Mouse (Mus musculus) gonadal fat pad, adult 2 months (tissue): ENCODE measurements around the gene Actl11. TPM values are rescaled to one million over a fixed set of nuclear protein-coding genes. Genes with fewer than 3 reads are reported as not detected.

Source experiments
- DNase-seq: peaks from one replicate; pipeline ENCODE4 v3.0.0-alpha.2; 2012; ENCODE audit warnings: low read depth
- polyA plus RNA-seq: library from polyadenylated mRNA; depleted of rRNA; stranded (reverse); fragments of >200 nt; gene quantifications from 2 replicates; pipeline ENCODE4 v1.2.3, GENCODE M21; 2012; rRNA removed

Gene Actl11
- polyA plus RNA-seq, 1 experiment, result 2.3 TPM

- DNase-seq, result no peak
Observed at GRCm38 (mm10) chr9:107961881-107962280, 33.6 kb downstream of the Actl11 start.

DNA sequence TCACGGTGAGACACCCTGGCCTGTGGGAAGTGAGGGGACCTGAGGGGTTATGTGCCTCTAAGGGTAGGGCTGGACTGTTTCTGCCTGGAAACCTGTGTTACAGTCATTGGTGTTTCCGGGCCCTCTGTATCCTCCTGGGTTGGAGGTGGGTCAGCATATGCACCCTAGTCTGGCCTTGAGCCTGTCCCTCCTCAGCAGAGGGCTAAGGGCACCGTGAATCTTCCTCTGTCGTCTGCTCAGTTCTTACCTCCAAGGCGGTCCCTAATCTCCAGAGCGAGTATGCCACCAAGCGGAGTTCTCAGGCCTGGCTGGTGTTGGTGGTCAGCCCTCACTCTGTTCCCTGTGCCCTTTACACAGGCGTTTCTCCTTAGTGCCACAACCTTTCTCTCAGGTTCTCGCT lies 34.6 kb downstream of the Actl11 start:
- DNase-seq, result no peak

DNA sequence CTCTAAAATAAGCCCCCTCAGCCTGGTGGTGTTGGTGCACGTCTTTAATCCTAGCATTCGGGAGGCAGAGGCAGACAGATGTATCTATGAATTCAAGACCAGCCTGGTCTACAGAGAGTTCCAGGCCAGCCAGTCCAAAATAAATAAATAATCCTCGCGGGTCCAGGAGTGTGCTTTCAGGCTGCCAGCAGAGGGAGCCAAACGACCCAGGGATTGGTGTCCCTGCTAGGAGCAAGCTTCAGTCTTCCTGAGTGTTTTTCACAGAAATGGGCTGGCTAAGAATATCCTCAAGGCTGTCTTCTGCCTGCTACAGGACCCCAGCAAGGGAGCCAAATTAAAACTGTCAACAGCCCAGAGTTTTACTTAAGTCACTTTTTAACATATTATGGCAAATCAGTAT lies 35.4 kb downstream of the Actl11 start:
- no peak for DNase-seq

DNA sequence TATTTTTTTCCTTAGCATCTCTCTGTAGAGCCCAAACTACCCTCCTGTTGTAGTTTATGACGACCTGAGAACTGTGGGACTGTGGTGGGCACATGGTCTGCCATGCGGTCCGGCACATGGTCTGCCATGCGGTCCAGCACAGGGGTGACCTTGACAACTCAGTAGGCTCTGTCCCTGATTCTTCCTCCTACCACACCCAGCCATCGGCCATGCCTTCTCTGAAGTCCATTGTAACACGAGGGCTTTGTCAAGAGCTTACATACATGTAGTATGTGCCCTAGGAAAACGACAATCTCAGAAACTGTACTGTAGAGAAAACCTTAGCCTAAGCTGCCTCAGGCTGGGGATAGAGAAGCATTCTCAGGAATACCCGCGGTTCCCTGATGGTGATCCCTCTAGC lies 36.4 kb downstream of the Actl11 start:
- no peak for DNase-seq

- DNase-seq, result no peak
Observed at GRCm38 (mm10) chr9:107966676-107967075, 38.4 kb downstream of the Actl11 start.

GRCm38 (mm10) chr9:107967437-107967836 lies 39.2 kb downstream of the Actl11 start:
- DNase-seq, result no peak

DNA sequence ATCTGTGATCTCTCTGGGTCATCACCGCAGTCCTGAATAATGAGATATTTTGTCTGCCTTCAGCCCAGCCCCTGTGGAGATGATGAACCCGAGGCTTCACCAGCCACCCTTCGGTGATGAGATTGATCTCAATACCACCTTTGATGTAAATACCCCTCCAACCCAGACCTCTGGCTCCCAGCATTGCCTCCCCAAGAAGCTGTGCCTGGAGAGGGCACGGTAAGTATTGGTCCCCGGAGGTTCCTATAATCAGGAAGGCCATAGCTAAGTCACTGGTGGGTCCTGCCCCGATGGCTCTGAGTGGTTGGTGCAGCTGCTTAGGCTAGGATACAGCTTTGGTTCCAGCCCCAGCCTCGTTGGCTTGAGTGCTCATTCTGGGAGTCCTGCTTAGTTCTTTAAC lies 40.3 kb downstream of the Actl11 start:
- DNase-seq, result no peak

GRCm38 (mm10) chr9:107970311-107970710 lies 42.0 kb downstream of the Actl11 start:
- no peak for DNase-seq

DNA sequence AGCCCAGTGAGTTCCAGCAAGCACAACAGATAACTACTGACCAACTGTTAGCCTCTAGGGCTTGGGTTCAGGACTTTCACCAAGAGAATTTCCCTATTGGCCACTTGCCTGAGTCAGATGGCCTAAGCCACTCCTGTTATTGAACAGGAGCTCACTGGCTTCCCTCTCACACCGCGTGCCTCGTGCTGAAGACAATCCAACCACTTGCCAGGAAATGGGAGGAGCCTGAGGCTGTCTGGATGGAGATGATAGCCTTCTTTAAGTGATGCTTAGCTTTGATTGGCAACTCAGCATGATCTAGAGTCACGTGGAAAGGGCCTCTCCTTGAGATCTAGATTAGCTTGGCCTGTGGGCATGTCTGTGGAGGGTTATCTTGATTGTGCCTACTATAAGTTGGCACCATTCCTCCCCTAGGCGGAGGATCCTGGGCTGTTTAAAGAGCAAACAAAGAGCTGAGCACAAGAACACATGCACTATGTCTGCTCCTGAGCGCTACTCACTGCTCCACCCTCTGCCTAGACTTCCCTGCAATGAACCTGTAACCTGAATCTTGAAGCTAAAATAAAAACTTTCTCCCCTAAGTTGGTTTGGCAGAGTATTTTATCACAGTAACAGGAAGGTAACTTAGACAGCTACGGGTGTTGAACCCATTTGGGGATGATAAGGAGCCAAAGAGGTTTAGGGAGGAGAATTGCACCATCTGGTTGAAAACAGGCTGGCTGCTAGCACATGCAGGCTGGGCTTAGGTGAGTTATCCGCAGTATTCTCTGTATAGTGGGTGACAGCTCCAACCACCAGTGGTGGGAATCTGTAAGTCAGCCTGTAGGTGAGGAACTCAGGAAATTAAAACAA lies 43.6 kb downstream of the Actl11 start:
- DNase-seq, result no peak

DNA sequence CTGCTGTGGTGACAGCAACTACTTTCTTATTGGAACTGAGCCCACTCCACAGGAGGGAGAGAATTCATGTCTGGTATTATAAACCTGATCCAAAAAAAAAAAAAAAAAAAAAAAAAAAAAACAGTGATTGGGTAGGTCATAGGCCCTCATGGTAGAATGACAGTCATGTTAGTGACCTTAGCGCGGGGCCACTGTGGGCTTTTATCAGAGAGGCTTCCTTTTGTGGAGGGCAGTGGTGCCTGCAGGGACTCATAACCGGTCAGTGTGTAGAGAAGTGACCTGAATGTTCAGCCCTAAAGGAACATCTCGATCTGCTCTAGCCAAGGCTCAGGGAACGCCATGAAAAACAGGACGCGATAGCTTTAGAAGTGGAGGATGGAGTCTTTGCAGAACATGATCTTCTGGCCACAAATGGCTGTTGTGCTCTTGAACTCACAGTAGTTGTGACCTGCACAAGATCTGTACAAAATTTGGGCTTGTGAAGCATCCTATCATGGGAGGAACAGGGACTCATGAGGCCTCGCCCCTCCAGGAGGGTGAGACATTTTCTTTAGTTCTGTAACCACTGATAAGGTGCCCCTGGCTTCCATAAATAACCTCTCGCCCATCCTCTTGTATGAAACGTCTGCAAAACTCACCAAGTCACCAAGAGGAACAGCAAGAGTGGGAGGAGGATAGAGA lies 46.4 kb downstream of the Actl11 start:
- no peak for DNase-seq

DNA sequence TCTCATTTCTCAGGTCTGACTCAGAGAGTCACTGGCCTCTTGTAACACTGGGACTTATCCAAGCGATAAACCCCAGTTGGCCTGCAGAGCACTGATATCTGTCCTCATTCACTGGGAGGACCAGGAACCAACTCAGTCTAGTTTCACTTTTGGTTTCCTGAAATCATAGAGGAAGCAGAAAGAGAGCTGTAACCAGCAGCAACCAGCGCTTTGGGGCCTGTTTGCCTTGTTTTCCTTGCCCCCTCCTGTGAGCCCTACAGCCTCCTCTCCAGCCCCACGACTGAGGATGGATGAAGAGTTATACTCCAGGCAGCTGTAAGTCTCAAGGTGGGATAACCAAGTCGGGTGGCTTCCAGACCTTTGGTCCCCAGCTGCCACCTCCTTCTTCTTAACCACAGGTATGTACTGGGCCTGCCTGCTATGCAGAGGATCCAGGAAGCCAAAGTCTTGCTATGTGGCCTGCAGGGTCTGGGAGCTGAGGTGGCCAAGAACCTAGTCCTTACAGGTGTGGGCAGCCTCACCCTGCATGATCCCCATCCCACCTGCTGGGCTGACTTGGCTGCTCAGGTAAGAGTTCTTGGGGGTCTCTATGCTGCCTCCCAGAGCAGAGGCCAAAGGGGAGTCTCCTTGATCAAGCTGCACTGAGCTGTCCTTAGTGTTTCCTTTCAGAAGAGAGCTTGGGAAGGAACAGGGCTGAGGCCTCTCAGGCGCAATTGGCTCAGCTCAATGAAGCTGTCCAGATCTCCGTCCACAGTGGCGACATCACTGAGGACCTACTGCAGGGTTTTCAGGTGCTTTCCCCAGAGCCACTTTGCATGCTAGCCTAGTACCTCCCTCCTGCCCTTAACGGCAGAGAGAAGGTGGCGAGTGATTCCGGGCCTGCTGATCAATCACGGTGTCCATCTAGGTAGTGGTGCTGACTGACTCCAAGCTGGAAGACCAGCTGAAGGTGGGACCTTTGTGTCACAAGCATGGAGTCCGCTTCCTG lies 47.4 kb downstream of the Actl11 start, which contains the start of gene Uba7:
TSS of gene Uba7 (plus strand) at position 107 of the 988 bp plus-strand sequence.
- no peak for DNase-seq

- no peak for DNase-seq
Observed at GRCm38 (mm10) chr9:107978815-107979214, 50.5 kb downstream of the Actl11 start.

Other genes starting within 250 kb of the Actl11 start
- 0.24 TPM in 1 of 2 replicates, not detected in the other for gene Gnat1, start 248.8 kb upstream of the Actl11 start, polyA plus RNA-seq
- gene Sema3f, start 218.0 kb upstream of the Actl11 start, polyA plus RNA-seq, result 59.8 and 64.0 TPM in 2 replicates
- 59.3 and 73.5 TPM in 2 replicates for gene Rbm5, start 157.5 kb upstream of the Actl11 start, polyA plus RNA-seq
- gene Rbm6, start 55.2 kb upstream of the Actl11 start, polyA plus RNA-seq, result 19.0 and 20.9 TPM in 2 replicates
- gene Mon1a, start 40.3 kb upstream of the Actl11 start, polyA plus RNA-seq, result 24.5 and 26.2 TPM in 2 replicates
- 34.3 and 40.2 TPM in 2 replicates for gene Mst1r, start 21.6 kb upstream of the Actl11 start, polyA plus RNA-seq
- gene Camkv, start 7.2 kb downstream of the Actl11 start, polyA plus RNA-seq, result 0.84 and 0.92 TPM in 2 replicates
- gene Traip, start 21.7 kb downstream of the Actl11 start, polyA plus RNA-seq, result 0.81 and 1.2 TPM in 2 replicates
- gene Uba7, start 47.0 kb downstream of the Actl11 start, polyA plus RNA-seq, result 43.3 and 65.1 TPM in 2 replicates
- 0.84 and 1.0 TPM in 2 replicates for gene Gm20661, start 54.6 kb downstream of the Actl11 start, polyA plus RNA-seq
- 16.2 and 20.8 TPM in 2 replicates for gene Inka1, start 57.4 kb downstream of the Actl11 start, polyA plus RNA-seq
- 13.0 and 14.5 TPM in 2 replicates for gene Cdhr4, start 64.0 kb downstream of the Actl11 start, polyA plus RNA-seq
- gene Gm20662, start 67.9 kb downstream of the Actl11 start, polyA plus RNA-seq, result 3.8 and 5.0 TPM in 2 replicates
- 94.3 and 97.5 TPM in 2 replicates for gene Ip6k1, start 74.0 kb downstream of the Actl11 start, polyA plus RNA-seq
- gene Gmppb, start 120.8 kb downstream of the Actl11 start, polyA plus RNA-seq, result 51.3 and 52.0 TPM in 2 replicates
- 9.0 and 9.8 TPM in 2 replicates for gene Amigo3, start 124.7 kb downstream of the Actl11 start, polyA plus RNA-seq
- 0.32 and 0.94 TPM in 2 replicates for gene Mst1, start 152.0 kb downstream of the Actl11 start, polyA plus RNA-seq
- gene Rnf123, start 154.9 kb downstream of the Actl11 start, polyA plus RNA-seq, result 69.5 and 90.7 TPM in 2 replicates
- gene Apeh, start 166.1 kb downstream of the Actl11 start, polyA plus RNA-seq, result 94.2 and 118 TPM in 2 replicates